Mouse (Mus musculus) right cerebral cortex, adult 18-20 months (tissue): Measurements from ENCODE around the gene Gm19426.

Experiments
- DNase-seq: peaks from one replicate; pipeline ENCODE4 v3.0.0; 2022; ENCODE audit warnings: mixed read lengths

The Gm19426 gene

DNA sequence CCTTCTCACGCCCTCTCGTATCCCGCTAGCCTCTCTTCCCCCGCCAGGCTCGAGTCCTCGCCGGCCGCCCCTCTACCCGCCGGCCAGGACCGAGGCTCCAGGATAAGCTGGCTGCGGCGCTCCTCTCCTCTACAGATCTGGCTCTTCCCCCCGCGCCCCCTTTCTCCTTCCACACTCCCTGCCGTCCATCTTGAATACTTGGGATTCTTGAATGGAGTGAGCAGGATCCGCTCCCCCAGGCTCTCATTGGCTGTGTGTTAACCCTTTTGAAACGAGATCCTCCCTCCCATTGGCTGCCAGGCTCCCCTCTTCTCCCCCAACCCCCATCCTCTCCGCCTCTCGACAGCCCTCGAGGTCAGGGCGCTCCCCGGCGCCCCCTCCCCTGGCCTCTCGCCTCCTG lies at the start of gene Gm19426:
Gm19426 (minus strand) TSS at position 95 of the 400 bp plus-strand sequence.
- DNase-seq: peak; percentile 62

DNA sequence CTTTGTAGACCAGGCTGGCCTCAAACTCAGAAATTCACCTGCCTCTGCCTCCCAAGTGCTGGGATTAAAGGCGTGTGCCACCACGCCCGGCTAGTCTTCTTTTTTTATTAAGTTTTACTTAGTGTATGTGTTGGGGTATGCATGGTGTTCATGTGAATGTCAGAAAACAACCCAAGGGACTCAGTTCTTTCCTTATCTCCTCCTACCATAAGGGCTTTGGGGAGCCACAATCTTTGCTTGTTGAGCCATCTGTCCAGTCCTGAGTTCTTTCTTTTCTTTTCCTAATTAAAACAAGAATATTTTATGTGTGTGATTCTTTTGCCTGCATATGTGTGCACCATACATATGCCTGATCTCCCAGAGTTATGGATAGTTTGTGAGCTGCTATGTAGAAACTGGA lies 49.7 kb upstream of the Gm19426 start:
- no peak for DNase-seq

DNA sequence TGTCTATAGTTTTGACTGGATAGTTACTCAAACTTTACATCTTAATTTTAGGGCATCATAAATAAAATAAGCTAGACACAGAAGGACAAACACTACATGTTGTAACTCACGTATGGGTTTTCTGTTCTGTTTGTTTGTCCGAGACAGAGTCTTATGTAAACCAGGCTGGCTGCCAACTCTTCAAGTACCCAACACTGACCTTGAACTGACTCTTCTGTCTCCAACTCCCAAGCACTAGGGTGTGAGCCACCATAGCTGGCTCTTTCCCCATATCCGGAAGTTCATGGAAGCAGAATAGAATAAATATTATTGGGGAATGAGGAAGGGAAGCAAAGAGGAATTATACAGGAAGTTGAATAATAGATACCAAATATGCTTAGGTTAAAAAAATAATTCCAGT lies 49.1 kb upstream of the Gm19426 start:
- no peak for DNase-seq

DNA sequence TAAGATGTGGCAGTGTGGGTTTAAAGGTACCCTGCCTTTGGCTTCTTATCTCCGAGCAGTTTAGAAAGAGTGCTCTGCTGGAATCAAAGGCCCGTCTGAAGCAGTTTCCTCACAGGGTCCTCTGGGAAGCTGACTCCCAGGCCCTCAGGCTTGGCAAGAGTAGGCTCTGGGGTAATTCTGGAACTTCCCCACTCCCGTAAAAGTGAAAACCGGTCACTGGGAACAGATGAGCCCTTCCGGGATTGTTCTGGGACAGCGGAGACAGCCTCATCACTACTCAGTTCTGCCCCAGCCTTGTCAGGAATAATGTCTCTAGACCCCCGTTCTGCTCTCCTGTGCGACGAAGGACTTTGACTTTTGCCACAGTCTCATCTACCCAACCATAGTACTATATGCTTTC lies 47.0 kb upstream of the Gm19426 start:
- DNase-seq: no peak

DNA sequence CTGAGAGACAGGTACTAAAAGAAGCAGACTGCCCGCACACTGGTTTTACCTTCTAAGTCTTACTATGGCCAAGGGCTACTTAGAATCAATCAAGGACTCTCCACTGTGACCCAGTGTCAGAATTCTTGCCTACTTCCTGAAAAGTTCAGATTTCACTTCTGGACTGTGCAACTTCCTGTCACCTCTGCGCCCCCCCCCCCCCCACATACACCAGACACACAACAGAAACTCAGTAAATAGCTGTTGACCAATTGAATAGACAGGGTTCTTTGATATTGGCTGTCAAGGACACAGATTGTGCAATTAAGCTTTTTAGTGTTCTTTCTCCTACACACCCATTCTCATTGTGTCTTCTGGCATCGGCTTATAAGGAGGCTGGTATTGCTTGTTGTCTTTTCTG lies 44.9 kb upstream of the Gm19426 start:
- DNase-seq: no peak

DNA sequence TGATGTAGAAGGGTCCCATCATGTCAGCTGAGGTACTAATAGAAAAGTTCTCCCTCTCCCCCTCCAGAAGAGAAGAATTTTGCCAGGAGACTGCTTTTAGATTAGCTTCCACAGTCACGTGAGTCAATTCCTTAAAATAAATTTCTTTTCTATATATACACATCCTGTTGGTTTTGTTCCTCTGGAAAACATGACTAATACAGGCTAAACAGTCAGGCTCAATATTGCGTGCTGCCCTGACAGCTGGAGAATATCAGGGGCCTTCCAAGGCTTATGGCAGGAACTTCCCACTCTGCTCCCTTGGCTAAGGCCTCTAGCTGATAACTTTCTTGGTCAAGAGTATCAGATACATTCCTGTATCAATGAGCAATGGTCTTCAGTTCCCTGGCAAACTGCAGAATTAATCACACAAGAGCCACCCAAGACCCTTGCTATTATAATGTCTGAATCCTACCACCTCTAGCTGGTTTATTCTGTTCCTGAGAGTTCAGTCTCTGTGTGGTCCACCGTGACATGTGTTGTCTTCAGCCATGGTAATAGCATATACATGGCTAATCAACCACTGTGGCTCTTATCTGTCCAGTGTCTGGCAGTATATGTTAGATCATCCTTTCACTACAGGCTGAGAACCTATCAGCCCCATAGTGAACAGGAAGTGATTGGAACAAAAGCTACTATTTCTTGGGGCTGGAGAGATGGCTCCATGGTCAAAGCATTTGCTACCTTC lies 40.5 kb upstream of the Gm19426 start:
- DNase-seq: no peak

DNA sequence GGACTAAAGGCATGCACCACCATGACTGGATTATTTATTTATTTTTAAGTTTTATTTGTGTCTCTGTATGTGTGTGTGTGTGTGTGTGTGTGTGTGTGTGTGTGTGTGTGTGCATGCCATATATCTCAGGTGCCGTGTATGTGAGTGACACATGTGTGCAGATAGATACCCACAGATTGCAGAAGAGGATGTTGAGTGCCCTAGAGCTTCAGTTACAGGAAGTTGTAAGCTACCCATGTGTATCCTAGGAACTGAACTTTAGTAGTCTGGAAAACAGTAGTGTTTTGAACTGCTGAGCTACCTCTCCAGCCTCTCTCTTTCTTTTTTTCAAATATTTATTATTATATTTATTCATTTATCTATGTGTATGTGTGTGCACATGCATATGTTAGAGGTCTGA lies 39.9 kb upstream of the Gm19426 start:
- no peak for DNase-seq

DNA sequence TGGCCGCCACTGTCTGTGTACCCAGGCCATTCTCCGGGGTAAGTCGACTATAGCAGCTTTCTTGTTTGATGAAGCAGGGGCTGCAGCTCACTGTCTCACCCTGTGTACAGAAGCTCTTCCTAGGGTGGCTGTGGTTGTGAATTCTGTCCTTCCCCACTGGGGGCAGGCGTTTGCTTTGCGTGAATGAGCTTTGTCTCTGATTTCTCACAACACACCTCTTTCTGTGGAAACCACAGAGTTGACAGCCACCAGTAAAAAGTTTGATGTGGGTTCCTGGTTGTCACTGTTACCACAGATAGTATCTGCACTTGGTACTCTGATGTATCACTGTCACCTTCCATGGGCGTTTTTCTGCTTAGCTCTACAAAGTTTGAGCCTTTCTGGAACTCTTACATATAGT lies 35.8 kb upstream of the Gm19426 start:
- DNase-seq: no peak

DNA sequence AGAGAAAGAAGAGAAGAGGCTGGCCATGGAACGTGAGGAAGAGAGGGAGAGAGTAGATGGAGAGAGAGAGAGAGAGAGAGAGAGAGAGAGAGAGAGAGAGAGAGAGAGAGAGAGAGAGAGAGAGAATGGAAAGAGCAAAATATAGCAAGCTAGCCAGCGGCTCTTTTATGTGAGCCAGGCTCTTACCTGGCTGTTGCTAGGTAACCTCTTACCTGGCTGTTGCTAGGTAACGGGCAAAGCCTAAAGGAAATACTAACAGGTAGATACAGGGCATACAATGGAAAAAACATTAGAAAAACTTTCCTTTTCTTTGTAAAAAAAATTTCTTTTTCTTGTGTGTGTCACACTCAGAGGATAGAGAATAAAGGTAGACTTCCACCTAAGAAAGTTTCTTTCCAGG lies 34.3 kb upstream of the Gm19426 start:
- no peak for DNase-seq

DNA sequence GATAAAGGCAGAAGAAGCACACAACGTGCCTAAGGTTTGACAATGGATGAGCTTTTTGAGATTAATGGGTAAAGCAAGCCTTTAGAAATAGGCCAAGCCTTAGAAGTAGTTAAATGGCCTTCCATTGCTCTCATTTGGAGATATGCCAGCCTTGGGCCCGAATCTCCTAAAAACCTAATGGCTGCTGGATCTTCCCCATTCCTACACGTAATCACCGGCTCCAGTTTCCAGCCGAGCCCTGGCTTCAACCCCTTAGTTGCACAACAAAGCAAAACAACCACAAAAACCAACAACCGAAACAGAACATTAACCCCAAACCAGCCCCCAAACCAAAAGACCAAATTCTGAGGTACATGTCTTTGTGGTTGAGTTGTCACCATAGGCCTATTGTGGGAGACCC lies 32.2 kb upstream of the Gm19426 start:
- no peak for DNase-seq

DNA sequence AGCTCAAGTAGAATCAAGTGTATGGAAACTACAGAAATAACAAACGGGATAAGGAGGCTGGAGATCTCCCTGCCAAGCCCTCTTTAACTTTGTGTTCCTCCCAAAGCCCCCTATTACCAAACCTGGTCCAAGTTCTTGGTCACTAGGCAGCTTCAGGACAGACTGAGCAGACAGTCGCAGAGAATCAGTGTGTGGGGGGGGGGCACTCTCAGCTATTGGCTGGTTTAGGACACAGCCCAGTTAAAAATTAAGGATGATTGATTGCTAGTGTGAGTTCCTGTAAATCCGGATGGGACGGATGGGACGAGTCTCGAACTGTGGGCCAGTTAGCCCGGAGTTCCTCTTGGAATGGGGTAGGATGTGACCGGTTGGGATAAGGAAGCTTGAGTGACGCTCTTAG lies 31.8 kb upstream of the Gm19426 start, which contains the start of gene Serping1:
Serping1 (minus strand) TSS at position 204 of the 400 bp plus-strand sequence.
- no peak for DNase-seq

DNA sequence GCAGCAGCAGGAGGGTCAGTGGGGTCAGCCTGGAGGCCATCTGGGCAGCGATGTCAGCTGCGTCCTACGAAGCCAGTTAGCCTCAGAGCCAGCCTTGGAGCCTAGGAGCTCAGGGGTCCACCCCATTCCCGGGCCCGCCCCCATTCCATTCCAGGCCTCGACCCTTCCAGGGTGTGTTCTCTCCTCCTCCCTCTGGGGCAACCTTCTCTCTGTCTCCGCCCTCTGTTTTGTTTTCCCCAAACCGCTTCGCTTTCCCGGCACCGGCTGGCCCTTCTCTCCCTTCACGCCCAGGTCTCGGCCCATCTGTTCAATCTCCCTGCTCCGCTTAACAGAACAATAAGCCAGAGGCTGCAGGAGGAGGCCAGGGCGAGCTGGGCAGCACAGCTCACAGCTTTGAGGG lies 31.3 kb upstream of the Gm19426 start:
- no peak for DNase-seq

DNA sequence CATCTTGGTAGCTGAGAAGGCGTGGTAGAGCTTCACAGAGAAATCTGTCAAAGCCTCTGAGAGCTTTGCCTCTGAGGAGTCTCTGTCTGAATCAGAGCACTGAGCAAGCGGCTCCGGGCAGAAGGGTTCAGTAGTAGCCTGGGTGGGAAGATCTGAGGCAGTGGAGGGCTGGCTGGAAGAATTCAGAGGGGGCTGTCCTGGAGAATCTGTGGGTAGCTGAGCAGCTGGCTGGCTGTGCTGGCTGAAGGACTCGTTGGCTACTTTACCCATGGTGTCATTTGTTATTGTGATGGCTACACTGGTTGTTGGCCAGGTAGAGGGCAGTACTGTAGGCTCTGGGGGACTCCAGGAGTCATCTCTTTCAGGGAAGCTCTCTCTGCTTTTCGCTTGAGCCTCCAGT lies 29.7 kb upstream of the Gm19426 start:
- no peak for DNase-seq

DNA sequence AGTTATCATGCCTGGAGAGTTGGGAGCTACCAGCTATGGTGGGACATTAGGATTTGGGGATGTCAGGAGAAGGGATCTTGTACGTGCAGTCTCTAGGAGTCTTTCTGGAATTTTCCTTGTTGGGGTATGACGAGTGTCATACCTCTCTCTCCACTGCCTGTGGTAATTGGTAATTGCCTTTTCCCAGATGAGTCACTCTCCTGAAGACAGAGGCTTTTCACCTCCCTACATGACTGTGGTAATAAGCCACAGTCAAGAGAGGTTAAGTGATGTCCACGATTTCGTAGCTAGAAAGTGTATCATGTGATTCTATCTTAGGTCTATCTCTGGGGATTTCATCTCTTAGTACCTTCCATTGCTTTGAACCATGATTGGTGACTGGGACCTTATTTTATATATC lies 29.0 kb upstream of the Gm19426 start:
- no peak for DNase-seq

DNA sequence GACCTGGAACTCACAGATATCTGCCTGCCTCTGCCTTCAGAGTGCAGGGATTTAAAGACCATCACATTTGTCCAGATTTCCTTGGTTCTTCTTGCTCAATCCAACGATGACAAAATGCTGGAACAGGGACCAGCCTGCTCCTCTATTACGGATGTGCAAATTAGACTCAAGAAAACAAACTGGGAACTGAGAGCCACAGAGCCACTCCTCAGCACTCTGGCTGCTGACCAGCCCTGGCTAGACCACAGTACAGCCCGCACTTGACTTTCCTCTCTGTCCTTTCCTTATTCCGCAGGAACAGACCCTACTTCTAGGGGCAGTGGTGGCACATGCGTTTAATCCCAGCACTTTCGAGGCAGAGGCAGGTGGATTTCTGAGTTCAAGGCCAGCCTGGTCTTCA lies 27.0 kb upstream of the Gm19426 start:
- DNase-seq: no peak

DNA sequence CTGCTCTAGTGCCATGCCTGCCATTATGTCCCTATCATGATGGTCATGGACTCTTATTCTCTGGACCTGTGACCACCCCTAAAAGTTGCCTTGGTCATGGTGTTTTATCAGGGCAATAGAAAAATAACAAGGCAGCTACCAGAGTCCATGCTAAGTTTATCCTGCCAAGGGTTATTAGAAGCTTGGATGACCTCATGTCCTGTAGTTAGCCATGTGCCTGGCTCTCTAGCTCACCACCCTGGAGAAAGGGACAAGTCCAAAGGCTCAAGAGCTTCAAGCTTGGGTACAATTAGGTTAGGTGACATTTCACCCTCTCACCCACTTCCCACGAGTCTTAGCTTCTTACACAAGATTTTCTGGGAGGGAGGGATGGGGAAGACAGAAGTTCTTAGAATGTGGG lies 19.4 kb upstream of the Gm19426 start:
- DNase-seq: no peak

DNA sequence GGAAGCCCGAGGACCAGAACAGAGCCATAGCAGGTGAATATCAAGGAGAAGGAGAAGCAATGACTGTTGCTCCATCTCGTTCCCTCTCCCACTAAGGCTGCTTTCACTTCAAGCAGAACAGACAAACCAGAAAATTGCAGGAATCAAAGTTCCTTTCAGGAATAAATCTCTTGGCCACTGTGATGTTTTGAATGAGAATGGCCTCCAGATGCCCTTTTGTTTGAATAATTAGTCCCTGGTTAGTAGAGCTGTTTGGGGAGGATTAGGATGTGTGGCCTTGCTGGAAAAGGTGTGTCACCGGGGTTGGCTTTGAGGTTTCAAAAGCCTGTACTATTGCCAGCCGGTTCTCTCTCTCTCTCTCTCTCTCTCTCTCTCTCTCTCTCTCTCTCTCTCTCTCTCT lies 18.8 kb upstream of the Gm19426 start:
- no peak for DNase-seq

DNA sequence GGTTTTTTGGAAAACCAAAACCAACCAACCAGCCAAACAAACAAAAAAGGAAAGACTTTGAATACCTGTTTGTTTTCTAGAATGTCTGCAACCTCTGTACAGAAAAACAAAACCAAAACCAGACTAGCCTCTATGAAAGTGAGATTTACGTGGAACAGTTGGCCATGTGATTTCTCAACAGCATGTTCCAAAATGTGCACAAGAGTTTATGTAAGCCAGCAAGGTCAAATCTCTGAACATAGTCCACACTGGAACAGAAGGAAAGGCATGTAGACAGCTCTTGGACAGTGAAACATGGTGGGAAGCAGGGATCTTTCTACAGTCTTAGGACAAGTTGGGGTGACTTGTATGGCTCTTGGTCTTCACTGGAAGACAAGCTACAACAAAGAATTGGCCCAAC lies 18.4 kb upstream of the Gm19426 start:
- DNase-seq: no peak

DNA sequence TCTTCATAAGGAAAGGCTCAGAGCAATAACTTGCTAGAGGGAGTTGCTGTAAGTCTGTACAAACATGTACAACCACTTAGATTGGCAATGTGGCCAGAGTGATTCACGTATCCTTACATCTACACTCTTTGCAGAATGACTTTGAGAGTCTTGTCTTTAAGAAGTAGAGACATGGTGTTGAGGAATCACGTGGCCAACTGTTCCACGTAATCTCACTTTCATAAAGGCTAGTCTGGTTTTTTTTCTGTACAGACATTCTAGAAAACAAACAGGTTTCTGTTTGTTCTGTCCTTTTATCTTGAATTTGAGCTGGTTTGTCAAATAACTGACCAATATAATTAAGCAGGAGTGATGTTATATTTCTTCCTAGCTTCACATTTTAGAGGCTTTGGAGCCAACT lies 17.9 kb upstream of the Gm19426 start:
- no peak for DNase-seq

DNA sequence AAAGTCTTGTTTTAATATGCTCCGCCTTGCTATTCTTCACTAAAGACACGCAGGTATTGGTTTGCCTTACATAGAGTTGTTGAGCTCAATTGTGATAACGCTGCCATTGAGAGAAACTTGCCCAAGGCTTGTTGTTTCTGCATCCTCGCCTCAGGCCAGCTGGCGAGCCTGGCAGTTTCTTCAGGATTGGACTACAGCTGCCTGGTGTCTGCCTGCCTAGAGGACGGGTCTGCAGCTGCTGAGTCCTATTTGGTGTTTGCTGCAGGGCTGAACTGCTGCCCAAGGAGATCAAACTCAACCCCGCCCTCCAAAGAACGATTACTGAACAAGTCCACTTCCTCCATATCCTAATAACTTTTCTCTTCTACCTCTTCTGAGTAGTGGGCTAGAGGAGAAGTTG lies 17.3 kb upstream of the Gm19426 start:
- DNase-seq: no peak

DNA sequence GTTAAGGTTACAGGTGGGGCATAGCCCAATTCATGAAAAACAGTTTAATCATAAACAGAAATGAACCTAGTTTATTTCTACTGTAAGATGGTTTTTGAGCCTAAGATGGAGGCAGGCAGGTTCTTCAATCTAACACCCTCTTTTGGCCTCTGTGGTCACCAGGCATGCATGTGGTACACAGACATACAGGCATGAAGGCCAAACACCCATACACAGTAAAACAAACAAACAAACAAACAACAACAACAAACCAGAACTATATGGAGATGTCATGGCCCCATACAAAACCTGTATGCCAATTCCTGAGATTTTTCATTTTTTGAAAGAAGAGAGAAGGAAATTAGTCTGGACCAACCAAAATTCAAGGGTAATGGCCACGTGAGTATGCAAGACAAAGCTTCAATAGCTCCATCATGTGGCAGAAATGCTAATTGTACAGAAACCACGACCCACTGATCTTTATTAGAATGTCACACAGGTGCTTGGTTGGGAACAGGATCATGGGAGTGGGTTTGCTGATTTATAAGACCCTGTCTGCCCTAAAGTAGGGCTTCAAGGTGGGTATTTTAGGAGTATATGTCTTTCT lies 15.2 kb upstream of the Gm19426 start:
- no peak for DNase-seq

DNA sequence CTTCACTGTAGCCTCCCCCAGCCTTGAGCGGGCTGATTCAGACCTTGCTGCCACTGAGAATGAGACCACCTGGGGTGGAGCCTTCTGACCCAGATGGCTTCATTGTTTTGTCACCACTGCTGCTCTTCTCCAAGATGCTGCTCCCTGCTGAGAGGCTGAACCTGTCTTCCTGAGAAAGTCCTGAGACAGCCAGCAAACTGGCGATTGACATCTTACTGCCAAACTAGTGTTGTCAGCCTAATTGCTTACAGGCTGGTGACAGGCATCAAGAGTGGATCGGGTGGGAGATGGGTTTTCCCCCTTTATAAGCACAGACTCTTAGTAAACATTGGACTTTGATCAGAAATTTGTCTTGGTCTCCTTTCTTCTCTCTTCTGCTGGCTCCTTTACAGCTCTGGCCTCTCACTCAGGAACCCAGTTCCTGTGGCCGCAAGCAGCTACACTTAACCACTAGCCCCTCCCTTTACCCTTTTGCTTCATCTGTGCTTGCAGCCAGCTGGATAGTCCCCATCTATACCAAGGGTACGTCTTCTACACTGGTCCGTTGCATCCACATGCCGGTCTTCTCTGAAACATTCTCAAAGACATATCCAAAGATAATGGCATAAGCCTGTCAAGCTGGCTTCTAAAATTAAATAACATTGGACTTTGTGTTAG lies 13.7 kb upstream of the Gm19426 start:
- no peak for DNase-seq

DNA sequence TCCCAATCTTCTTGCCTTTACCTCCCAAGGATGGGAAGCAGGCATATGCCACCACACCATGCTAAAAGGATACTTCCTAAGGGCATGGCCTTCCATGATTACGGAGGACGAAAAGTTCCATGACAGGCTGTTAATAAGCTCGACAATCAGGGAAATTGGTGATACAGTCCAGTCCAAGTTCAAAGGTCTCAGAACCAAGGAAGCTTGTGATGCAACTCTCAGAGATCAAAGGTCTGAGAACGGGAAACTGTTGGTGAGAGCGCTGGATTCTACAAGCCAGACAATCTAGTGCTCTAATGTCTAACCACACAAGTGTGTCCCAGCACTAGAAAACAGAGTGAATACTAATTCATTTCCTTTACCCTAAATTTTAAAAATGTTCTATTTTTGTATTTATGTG lies 12.8 kb upstream of the Gm19426 start:
- DNase-seq: no peak

DNA sequence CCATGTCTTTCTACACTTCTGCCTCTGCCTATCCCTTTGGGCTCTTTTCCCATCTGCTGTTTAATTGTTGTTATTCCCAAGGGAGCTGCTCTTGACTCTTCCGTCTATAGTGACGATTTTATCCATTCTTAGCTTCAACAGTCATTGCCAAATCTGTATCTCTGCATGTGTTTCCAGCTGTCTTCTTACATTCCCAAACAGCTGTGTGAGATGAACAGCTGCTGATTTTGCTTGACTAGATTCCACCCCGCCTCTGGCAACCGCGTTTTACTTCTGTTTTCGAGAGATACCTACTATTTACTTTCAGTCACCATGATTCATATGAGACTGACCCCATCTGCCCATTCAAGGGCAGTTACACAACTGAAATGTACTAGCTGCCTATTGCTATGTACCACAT lies 6.7 kb upstream of the Gm19426 start:
- no peak for DNase-seq

DNA sequence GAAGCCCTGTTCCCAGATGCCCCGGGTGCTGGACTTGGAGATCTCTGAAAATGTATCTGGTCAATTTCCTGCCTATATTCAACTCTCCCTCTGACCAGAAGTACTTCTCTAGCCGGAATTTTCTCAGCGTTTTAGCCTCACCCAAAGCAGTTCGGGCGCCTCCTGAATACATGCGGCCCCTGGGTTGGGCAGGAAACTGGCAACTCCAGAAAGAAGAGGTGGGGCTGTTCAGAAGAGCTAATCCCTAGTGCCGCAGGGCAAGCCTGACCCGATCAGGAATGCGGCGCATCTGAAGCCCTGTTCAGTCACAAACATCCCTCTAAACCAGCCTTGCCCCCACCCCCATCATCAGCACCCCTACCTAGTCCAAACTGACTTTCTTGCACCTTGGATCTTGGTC lies 671 bp upstream of the Gm19426 start:
- no peak for DNase-seq
